Mouse (Mus musculus): ENCODE results near the gene Spata20. TPM values are rescaled to one million over a fixed set of nuclear protein-coding genes. Genes with fewer than 3 reads are reported as not detected.

The Spata20 gene
- total RNA-seq, 2 experiments from 2014 or later, result not detected

GRCm38 (mm10) chr11:94455161-94455820, 30.7 kb downstream of the Spata20 start:
- ATAC-seq (replicated peaks; ENCODE audit: poor library complexity), result peak; percentile 26

DNA sequence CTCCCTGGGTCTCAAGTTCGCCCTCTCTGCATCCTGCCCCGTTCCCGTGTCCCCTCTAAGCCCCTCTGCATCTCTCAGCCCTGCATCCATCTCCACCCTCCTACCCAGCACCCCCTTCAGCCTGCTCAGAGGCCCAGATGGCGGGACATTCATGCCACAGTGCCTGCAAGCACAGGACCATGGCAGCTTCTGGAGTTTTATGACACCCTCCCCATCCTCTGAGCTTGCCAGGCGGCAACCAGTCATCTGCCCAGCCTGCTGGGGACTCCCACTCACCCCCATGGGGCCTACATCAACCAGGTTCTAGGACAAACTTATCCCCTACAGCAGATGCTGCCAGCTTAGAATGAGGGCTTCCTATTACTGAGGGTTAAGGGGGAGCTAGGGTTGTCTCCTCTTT, 31.2 kb downstream of the Spata20 start:
- no peak for ATAC-seq (replicated peaks; ENCODE audit: poor library complexity)

GRCm38 (mm10) chr11:94451091-94451773, 34.7 kb downstream of the Spata20 start:
- no peak for ATAC-seq (replicated peaks; ENCODE audit: poor library complexity)

GRCm38 (mm10) chr11:94449886-94450285, 36.1 kb downstream of the Spata20 start:
- ATAC-seq (replicated peaks; ENCODE audit: poor library complexity), result no peak

DNA sequence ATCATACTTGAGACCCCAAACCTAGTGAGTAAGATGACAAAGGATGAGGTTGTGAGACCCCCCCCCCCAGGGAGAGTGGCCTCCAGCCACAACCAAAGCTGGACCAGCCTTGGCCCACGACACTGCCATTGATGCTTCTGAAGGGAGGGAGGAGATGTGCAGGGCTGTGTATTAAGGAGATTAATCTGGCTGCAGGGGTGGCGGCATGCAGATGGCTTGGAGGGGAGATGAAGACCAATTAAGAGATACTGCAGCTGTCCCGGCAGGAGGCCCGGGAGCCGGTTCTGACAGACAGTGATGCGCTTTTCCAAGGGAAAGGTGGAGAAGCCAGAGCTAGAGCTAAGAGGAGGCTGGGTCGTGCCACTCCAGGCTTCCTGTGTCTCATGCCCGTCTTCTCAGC, 36.7 kb downstream of the Spata20 start:
- ATAC-seq (replicated peaks; ENCODE audit: poor library complexity), result no peak

GRCm38 (mm10) chr11:94447017-94447416, 39.0 kb downstream of the Spata20 start:
- no peak for ATAC-seq (replicated peaks; ENCODE audit: poor library complexity)

DNA sequence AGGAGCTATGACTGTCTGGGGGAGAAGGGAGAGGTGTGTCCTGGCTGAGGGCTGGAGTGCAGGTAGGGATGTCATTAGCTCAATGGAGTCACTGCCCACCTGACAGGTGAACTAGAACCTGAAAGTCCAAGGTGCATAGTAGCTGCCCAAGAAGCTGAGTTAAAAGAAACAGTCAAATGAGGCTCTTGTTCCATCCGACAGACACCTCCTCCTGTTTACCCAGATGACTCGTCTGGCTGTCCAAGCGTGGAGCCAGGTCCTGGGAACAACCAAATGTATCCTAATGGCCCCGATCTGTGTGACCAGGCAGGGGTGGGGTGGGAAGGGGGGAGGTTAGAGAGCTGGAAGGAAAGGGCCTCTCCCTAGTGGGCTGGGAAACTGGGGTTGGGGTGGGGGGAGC, 40.7 kb downstream of the Spata20 start:
- no peak for ATAC-seq (replicated peaks; ENCODE audit: poor library complexity)

DNA sequence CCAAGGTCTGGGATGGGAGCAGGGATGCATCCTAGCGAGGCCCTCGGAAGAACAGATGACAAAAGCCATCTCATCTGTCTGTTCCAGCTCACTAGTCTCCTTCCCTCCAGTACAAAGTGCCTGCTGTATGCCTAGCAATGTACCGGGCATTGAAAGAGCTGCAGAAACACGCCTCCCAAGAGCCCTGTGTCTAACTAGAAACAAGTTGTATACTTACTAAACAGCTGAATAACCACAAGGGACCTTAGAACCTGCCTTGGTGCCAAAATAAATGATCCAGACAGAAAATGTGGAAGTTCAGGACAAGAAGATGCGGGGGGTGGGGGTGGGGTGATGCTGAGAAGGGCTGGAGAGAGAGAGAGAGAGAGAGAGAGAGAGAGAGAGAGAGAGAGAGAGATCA, 41.1 kb downstream of the Spata20 start:
- no peak for ATAC-seq (replicated peaks; ENCODE audit: poor library complexity)

GRCm38 (mm10) chr11:94441752-94442151, 44.2 kb downstream of the Spata20 start:
- no peak for ATAC-seq (replicated peaks; ENCODE audit: poor library complexity)

DNA sequence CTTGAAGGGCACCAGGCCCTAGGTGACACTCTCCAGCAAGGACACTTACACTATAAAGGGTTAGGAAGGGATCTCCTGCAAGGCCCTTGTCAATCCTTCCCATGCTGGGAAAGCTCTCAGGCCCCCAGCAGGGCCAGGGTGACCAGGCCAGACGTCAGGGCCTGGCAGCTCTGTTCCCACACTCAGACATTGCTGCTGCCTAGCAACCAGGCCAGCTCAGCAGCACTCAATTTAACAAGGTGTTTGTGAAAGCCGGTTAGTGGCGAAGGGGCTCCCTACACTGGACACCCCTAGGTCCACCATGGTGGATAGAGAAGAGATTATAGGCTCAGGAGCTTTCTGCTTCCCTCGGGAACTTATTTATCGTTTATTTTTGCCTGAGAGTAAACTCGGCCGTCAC, 44.9 kb downstream of the Spata20 start:
- no peak for ATAC-seq (replicated peaks; ENCODE audit: poor library complexity)

DNA sequence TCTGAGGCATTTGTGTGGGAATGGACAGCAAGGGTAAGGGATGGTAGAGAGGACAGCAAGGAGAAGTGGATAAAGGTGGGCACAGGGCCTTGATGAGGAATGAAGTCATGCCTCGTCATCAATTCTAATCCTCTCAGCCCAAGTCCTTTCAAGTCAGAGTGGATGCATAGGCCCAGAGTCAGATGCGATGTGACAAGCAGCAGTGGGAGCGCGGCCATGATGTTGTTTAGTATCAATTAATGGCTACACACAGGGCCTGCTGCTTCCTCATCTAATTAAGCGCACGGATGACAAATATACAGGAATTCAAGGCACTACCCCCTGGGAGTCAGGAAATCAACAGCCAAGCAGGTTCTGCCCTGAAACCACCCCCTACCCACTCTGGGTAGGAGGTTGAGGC, 45.6 kb downstream of the Spata20 start:
- no peak for ATAC-seq (replicated peaks; ENCODE audit: poor library complexity)

DNA sequence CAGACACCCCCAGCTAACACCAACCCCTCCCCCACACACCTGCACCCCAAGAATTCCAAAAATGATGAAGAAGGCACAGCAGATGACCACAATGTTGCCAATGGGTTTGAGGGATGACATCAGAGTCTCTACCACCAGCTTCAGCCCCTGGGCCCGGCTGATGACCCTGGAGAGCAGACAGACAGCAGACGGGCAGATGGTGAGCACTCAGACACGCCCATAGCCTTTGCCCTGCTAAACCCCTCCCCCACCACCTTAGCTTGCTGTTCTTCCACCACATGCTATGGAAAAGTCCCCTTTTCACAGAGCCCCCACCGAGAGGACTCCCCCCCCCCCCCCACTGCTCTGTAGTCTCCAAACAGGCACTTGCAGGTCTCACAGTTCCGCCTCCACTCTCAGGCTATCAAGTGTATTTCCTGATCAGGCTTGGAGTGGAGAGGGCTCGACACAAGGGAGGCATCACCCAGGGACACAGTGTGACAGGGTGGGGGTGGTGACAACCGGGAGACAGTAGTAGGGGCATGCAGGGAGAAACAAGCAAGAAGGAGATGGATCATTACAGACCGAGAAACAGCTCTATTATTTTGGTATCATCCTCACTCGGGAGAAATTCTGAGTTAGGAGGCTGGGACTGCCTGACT, 56.8 kb downstream of the Spata20 start:
- no peak for ATAC-seq (replicated peaks; ENCODE audit: poor library complexity)

Other genes with a start within 250 kb of the Spata20 start
- 0.52 TPM in 1 of 2 replicates, not detected in the other for gene Wfikkn2, start 240.2 kb downstream of the Spata20 start, total RNA-seq (2015)
- 0.21 and 0.27 TPM in 2 replicates for gene Wfikkn2, start 240.2 kb downstream of the Spata20 start, total RNA-seq (2017)
- not detected in 2 replicates for gene Gm21885, start 204.3 kb downstream of the Spata20 start, total RNA-seq (2015)
- not detected in 2 replicates for gene Gm21885, start 204.3 kb downstream of the Spata20 start, total RNA-seq (2017)
- gene Luc7l3, start 164.2 kb downstream of the Spata20 start, total RNA-seq (2015), result 160 and 188 TPM in 2 replicates
- 289 and 470 TPM in 2 replicates for gene Luc7l3, start 164.2 kb downstream of the Spata20 start, total RNA-seq (2017)
- 18.8 and 21.7 TPM in 2 replicates for gene Ankrd40, start 158.2 kb downstream of the Spata20 start, total RNA-seq (2015)
- gene Ankrd40, start 158.2 kb downstream of the Spata20 start, total RNA-seq (2017), result 59.6 and 77.8 TPM in 2 replicates
- gene Abcc3, start 93.2 kb downstream of the Spata20 start, total RNA-seq (2015), result 0.07 and 0.56 TPM in 2 replicates
- 0.17 TPM in 1 of 2 replicates, not detected in the other for gene Abcc3, start 93.2 kb downstream of the Spata20 start, total RNA-seq (2017)
- gene Cacna1g, start 12.0 kb downstream of the Spata20 start, total RNA-seq (2015), result not detected in 2 replicates
- gene Cacna1g, start 12.0 kb downstream of the Spata20 start, total RNA-seq (2017), result not detected in 2 replicates
- gene Epn3, start 13.8 kb upstream of the Spata20 start, total RNA-seq (2015), result not detected in 2 replicates
- gene Epn3, start 13.8 kb upstream of the Spata20 start, total RNA-seq (2017), result 0.03 TPM in 1 of 2 replicates, not detected in the other
- not detected in 2 replicates for gene Mycbpap, start 35.6 kb upstream of the Spata20 start, total RNA-seq (2015)
- 0.20 and 2.5 TPM in 2 replicates for gene Mycbpap, start 35.6 kb upstream of the Spata20 start, total RNA-seq (2017)
- gene Rsad1, start 63.1 kb upstream of the Spata20 start, total RNA-seq (2015), result 4.4 and 5.0 TPM in 2 replicates
- 5.0 and 6.2 TPM in 2 replicates for gene Rsad1, start 63.1 kb upstream of the Spata20 start, total RNA-seq (2017)
- gene Chad, start 78.9 kb upstream of the Spata20 start, total RNA-seq (2015), result not detected in 2 replicates
- gene Chad, start 78.9 kb upstream of the Spata20 start, total RNA-seq (2017), result not detected in 2 replicates
- 18.1 and 18.6 TPM in 2 replicates for gene Acsf2, start 115.7 kb upstream of the Spata20 start, total RNA-seq (2015)
- gene Acsf2, start 115.7 kb upstream of the Spata20 start, total RNA-seq (2017), result 2.5 and 2.7 TPM in 2 replicates
- gene Lrrc59, start 143.6 kb upstream of the Spata20 start, total RNA-seq (2015), result 115 and 116 TPM in 2 replicates
- gene Lrrc59, start 143.6 kb upstream of the Spata20 start, total RNA-seq (2017), result 195 and 224 TPM in 2 replicates
- gene Mrpl27, start 167.6 kb upstream of the Spata20 start, total RNA-seq (2015), result 53.4 and 53.5 TPM in 2 replicates
- 46.4 and 46.8 TPM in 2 replicates for gene Mrpl27, start 167.6 kb upstream of the Spata20 start, total RNA-seq (2017)
- 9.4 and 9.9 TPM in 2 replicates for gene Eme1, start 167.8 kb upstream of the Spata20 start, total RNA-seq (2015)
- gene Eme1, start 167.8 kb upstream of the Spata20 start, total RNA-seq (2017), result 28.8 and 37.1 TPM in 2 replicates
- gene Xylt2, start 191.3 kb upstream of the Spata20 start, total RNA-seq (2015), result 1.8 and 2.2 TPM in 2 replicates
- gene Xylt2, start 191.3 kb upstream of the Spata20 start, total RNA-seq (2017), result 4.9 and 5.2 TPM in 2 replicates
- not detected in 2 replicates for gene Gm11541, start 218.3 kb upstream of the Spata20 start, total RNA-seq (2015)
- not detected in 2 replicates for gene Gm11541, start 218.3 kb upstream of the Spata20 start, total RNA-seq (2017)